Mouse (Mus musculus) retina, postnatal 1 day (tissue): ENCODE measurements around the gene Dnmt3l.

Experiments
- DNase-seq: peaks from one replicate; pipeline ENCODE4 v3.0.0-alpha.2; 2012

Gene Dnmt3l

GRCm38 (mm10) chr10:78037139-78037538 lies 4.6 kb upstream of the Dnmt3l start:
- no peak for DNase-seq

- no peak for DNase-seq
Measured at GRCm38 (mm10) chr10:78042096-78042495, 349 bp downstream of the Dnmt3l start.

GRCm38 (mm10) chr10:78042697-78043405 lies 1.1 kb downstream of the Dnmt3l start:
- no peak for DNase-seq

- peak; percentile 79 for DNase-seq
Measured at GRCm38 (mm10) chr10:78043406-78043836, 1.7 kb downstream of the Dnmt3l start, which contains the start of gene Aire. Gene Aire (minus strand): TSS chr10:78043610.

- DNase-seq: no peak
Measured at GRCm38 (mm10) chr10:78044531-78044930, 2.8 kb downstream of the Dnmt3l start.

GRCm38 (mm10) chr10:78046388-78046787 lies 4.6 kb downstream of the Dnmt3l start:
- DNase-seq: no peak

GRCm38 (mm10) chr10:78048061-78048730 lies 6.4 kb downstream of the Dnmt3l start:
- no peak for DNase-seq

GRCm38 (mm10) chr10:78049519-78050035 lies 7.8 kb downstream of the Dnmt3l start:
- no peak for DNase-seq

- DNase-seq: no peak
Measured at GRCm38 (mm10) chr10:78054633-78055565, 13.2 kb downstream of the Dnmt3l start.

- DNase-seq: no peak
Measured at GRCm38 (mm10) chr10:78057056-78057455, 15.3 kb downstream of the Dnmt3l start.

- no peak for DNase-seq
Measured at GRCm38 (mm10) chr10:78063122-78063521, 21.4 kb downstream of the Dnmt3l start.

- peak; percentile 68 for DNase-seq
Measured at GRCm38 (mm10) chr10:78067226-78067625, 25.5 kb downstream of the Dnmt3l start.

- no peak for DNase-seq
Measured at GRCm38 (mm10) chr10:78068541-78068940, 26.8 kb downstream of the Dnmt3l start.

GRCm38 (mm10) chr10:78069101-78070011 lies 27.6 kb downstream of the Dnmt3l start, which contains the start of gene Icosl:
Gene Icosl (plus strand): TSS chr10:78069302.
- peak; percentile 85 for DNase-seq

GRCm38 (mm10) chr10:78074151-78074550 lies 32.4 kb downstream of the Dnmt3l start:
- peak; percentile 6 for DNase-seq

- DNase-seq: no peak
Measured at GRCm38 (mm10) chr10:78074977-78075376, 33.2 kb downstream of the Dnmt3l start.

- no peak for DNase-seq
Measured at GRCm38 (mm10) chr10:78077862-78078261, 36.1 kb downstream of the Dnmt3l start.

- DNase-seq: no peak
Measured at GRCm38 (mm10) chr10:78078276-78078675, 36.5 kb downstream of the Dnmt3l start.

- DNase-seq: no peak
Measured at GRCm38 (mm10) chr10:78079955-78080591, 38.3 kb downstream of the Dnmt3l start.

GRCm38 (mm10) chr10:78084073-78084472 lies 42.3 kb downstream of the Dnmt3l start:
- no peak for DNase-seq

- no peak for DNase-seq
Measured at GRCm38 (mm10) chr10:78085711-78086110, 44.0 kb downstream of the Dnmt3l start.
